Mouse (Mus musculus) kidney, adult 2 months (tissue): ENCODE results near the gene Zfp609.

ENCODE experiments used
- CTCF ChIP-seq: fragments of 200-500 bp; conservative IDR thresholded peaks from 2 replicates; pipeline ENCODE4 v1.5.1; 2011; ENCODE audit warnings: low read depth, mild to moderate bottlenecking, control low read depth, low read length, moderate library complexity, mixed read lengths; ENCODE audit not compliant: insufficient read depth, insufficient read length
- POLR2A ChIP-seq: fragments of 200-500 bp; IDR thresholded peaks from one replicate; pipeline ENCODE4 v1.6.1; 2011; ENCODE audit warnings: low read depth, low read length, control low read depth

DNA sequence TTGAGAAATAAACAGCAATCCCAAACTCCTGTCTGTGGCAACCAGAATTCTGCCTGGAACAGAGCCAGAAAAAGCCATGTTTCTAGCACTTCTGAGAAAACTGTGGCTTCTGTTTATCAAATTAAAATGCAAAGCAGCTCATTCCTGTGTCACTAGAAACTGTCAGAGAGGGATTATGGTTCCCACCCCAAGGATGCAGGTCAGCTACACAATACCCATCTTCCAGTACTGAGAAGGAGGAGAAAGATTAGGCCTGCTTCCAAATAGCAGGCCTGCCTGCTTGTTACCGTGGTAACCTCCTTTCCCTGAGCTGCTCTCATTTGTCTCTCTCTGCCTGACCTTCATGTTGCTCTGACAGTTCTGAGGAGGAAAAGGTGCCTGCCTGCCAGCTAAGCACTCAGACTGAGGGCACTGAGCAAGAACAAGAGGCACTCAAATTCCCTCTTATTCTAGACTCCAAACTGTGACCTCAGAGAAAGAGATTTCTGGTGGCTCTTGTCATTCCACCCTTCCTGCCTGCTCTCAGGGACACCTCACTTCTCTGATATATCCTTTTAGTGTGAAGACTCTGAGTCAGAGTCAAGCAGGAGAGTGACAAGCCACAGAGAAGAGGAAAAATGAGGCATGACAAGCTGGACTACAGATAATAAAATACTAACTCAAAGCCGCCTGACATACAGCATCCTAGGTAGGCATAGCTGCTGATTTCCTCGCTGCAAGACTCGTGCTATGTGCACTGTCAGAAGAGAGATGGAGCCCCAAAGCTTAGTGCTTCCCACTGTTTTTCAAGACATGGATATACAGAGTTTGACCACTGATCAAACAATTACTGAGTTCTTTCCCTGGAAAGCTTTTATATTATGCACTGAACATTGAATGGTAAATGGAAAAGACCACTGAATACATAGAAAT is 82.9 kb downstream of the Zfp609 start:
- TF ChIP-seq CTCF (no peak), POLR2A (no peak)
